Mouse (Mus musculus): Measurements from ENCODE around the gene Dnajc11. TPM values are rescaled to one million over a fixed set of nuclear protein-coding genes. Genes with fewer than 3 reads are reported as not detected.
A peak's percentile ranks its signal among the peaks of the same experiment; 100 is the strongest.

Gene Dnajc11
- polyA plus RNA-seq, 1 experiment from 2014 or later: 91.3 TPM

DNA sequence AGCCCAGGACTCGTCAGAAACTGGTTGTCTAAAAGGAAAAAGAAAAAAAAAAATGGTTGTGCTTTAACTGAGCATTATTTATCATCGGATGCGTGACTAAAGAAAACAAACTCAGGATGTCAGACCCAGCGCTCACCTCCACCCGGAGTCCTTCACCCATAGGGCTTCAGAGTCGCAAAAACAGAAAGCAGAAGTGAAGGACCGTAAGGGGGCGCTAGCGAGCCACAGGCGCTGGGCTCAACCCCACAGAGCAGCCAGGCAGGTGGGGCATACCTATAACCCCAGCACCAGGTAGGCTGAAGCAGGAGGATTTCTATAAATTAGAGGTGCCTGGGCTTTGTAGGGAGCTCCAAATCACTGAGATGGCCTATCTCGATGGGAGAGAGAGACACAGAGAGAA is 32.1 kb upstream of the Dnajc11 start:
- Histone ChIP-seq H3K36me3 (ENCODE audit: control insufficient read depth, insufficient read depth, low read length) (no peaks in the 10 kb centered on the region), H3K4me2 (ENCODE audit: low read depth) (no peak overlapping the region), H3K4me1 (ENCODE audit: control insufficient read depth, insufficient read depth, low read length) (no peaks in the 10 kb centered on the region), H3K9me3 (ENCODE audit: control insufficient read depth, low read length) (no peaks in the 10 kb centered on the region), H3K27ac (ENCODE audit: low read depth, low read length) (no peak overlapping the region), H3K4me3 (ENCODE audit: low read depth, low read length) (no peak overlapping the region), H3K27me3 (ENCODE audit: control insufficient read depth, insufficient read depth, low read length) (no peaks in the 10 kb centered on the region), H3K9ac (ENCODE audit: low read length) (no peak overlapping the region)
- 66% methylated on average over 11 of the region's 11 CpGs for WGBS
- no peak for ATAC-seq (ENCODE audit: insufficient read depth, low FRiP score, low TSS enrichment)
- DNase-seq (ENCODE audit: low spot score): no peak

DNA sequence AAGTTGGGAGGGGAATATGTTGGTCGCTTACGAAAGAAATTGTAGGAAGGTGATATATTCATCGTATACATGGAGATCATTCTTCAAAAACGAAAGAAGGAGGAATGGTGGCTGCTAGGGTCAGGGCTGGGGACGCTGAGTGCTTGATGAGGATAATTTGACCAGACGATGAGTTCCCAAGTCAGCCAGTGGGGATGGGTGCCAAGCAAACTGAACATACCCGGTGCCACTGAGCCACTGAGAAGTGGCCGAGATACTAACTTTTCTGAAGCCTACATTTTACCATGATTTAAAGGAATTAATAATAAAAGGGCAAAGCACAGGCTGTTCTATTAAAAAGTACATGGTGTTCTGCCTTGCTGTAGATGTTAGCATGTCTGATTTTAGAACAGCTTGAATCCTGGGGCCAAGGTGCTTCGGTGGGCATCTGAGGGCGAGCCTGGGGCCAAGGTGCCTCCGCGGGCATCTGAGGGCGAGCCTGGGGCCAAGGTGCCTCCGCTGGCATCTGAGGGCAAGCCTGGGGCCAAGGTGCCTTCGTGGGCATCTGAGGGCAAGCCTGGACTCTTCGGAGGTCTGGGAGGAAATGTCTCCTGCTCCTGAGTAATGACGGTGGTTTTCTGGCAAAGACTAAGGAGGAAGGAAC is 31.3 kb upstream of the Dnajc11 start:
- no peak for DNase-seq (ENCODE audit: low spot score)
- Histone ChIP-seq H3K36me3 (ENCODE audit: control insufficient read depth, insufficient read depth, low read length) (no peaks in the 10 kb centered on the region), H3K4me3 (ENCODE audit: low read depth, low read length) (no peak overlapping the region), H3K9me3 (ENCODE audit: control insufficient read depth, low read length) (no peaks in the 10 kb centered on the region), H3K4me2 (ENCODE audit: low read depth) (no peak overlapping the region), H3K27ac (ENCODE audit: low read depth, low read length) (no peak overlapping the region), H3K9ac (ENCODE audit: low read length) (no peak overlapping the region), H3K4me1 (ENCODE audit: control insufficient read depth, insufficient read depth, low read length) (no peaks in the 10 kb centered on the region), H3K27me3 (ENCODE audit: control insufficient read depth, insufficient read depth, low read length) (no peaks in the 10 kb centered on the region)
- ATAC-seq (ENCODE audit: insufficient read depth, low FRiP score, low TSS enrichment): no peak
- 83% methylated on average over 17 of the region's 17 CpGs for WGBS

DNA sequence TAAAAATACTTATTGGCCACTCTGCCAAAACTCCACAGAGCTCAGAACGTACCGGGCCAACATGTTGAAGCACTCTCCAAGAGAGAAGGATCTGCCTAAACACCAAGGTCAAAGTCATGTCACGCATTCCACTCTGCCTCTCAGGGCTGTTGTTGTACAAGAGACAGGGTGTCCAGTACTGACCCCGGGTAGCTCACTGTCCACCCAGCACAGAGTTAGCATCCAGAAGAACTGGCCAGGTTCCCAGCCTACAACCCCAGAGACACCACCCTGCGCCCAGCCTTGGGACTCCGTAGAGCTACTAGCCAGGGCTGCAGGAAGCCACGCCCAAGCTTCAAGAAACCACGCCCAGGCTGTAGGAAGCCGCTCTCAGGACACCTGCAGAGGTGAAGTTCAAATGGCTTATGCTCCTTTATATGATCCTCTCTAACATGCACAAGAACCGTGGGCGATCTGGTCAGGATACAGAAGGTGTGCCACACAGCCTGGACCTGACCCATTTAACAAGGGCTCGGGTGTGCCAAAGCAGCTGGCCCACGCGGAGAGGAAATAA is 30.7 kb upstream of the Dnajc11 start:
- no peaks in the 10 kb centered on the region for H3K9me3 ChIP-seq (ENCODE audit: control insufficient read depth, low read length)
- DNase-seq (ENCODE audit: low spot score) (no peak), ATAC-seq (ENCODE audit: insufficient read depth, low FRiP score, low TSS enrichment) (no peak)
- no peak overlapping the region for H3K27ac ChIP-seq (ENCODE audit: low read depth, low read length)
- no peak overlapping the region for H3K4me2 ChIP-seq (ENCODE audit: low read depth)
- no peaks in the 10 kb centered on the region for H3K27me3 ChIP-seq (ENCODE audit: control insufficient read depth, insufficient read depth, low read length)
- H3K36me3 ChIP-seq (ENCODE audit: control insufficient read depth, insufficient read depth, low read length): no peaks in the 10 kb centered on the region
- no peaks in the 10 kb centered on the region for H3K4me1 ChIP-seq (ENCODE audit: control insufficient read depth, insufficient read depth, low read length)
- H3K4me3 ChIP-seq (ENCODE audit: low read depth, low read length): no peak overlapping the region
- H3K9ac ChIP-seq (ENCODE audit: low read length): no peak overlapping the region
- 55% methylated on average over 14 of the region's 14 CpGs for WGBS

DNA sequence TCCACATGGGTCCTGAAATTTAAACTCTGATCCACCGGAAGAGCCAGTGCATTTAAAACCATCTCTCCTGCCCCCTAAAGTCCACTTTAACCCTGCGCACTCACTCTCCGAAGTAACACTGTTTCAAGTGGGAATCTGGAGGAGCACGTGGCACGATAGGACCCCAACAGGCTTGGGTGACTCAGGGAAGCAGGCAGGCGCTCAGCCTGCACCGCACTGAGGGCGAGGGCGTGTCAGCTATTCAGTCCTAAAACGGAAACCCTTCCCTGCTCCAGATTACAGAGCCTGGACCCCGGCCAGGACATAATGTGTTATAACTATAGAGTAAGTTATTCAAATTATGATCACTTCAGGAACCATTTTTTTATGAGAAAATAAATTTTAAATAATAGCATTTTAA is 29.4 kb upstream of the Dnajc11 start:
- H3K36me3 ChIP-seq (ENCODE audit: control insufficient read depth, insufficient read depth, low read length): no peaks in the 10 kb centered on the region
- no peaks in the 10 kb centered on the region for H3K27me3 ChIP-seq (ENCODE audit: control insufficient read depth, insufficient read depth, low read length)
- no peak overlapping the region for H3K4me3 ChIP-seq (ENCODE audit: low read depth, low read length)
- WGBS: 64% methylated on average over 11 of the region's 11 CpGs
- no peak overlapping the region for H3K4me2 ChIP-seq (ENCODE audit: low read depth)
- no peaks in the 10 kb centered on the region for H3K9me3 ChIP-seq (ENCODE audit: control insufficient read depth, low read length)
- H3K9ac ChIP-seq (ENCODE audit: low read length): no peak overlapping the region
- no peak for DNase-seq (ENCODE audit: low spot score)
- ATAC-seq (ENCODE audit: insufficient read depth, low FRiP score, low TSS enrichment): no peak
- no peak overlapping the region for H3K27ac ChIP-seq (ENCODE audit: low read depth, low read length)
- no peaks in the 10 kb centered on the region for H3K4me1 ChIP-seq (ENCODE audit: control insufficient read depth, insufficient read depth, low read length)

DNA sequence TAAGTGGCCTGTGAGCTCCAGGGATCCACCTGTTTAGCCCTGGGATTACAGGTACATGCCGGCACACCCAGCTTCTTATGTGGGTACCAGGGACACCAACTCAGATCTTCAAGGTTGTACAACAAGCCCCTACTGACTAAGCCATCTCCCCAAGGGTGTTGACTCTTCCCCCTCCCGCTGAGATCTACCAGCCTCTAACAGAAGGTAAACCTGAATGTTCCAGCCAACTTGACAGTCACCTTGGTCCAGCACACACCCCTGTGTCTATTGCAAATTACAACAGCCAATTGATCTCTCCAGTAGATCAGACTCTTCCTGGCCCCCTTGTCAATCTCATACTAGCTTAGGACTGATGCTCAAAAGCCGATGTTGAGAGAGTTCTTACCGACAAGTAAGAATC is 27.9 kb upstream of the Dnajc11 start:
- H3K4me3 ChIP-seq (ENCODE audit: low read depth, low read length): no peak overlapping the region
- H3K27ac ChIP-seq (ENCODE audit: low read depth, low read length): no peak overlapping the region
- no peak overlapping the region for H3K4me2 ChIP-seq (ENCODE audit: low read depth)
- no peaks in the 10 kb centered on the region for H3K36me3 ChIP-seq (ENCODE audit: control insufficient read depth, insufficient read depth, low read length)
- ATAC-seq (ENCODE audit: insufficient read depth, low FRiP score, low TSS enrichment) (no peak), DNase-seq (ENCODE audit: low spot score) (no peak)
- H3K9me3 ChIP-seq (ENCODE audit: control insufficient read depth, low read length): no peaks in the 10 kb centered on the region
- no peaks in the 10 kb centered on the region for H3K4me1 ChIP-seq (ENCODE audit: control insufficient read depth, insufficient read depth, low read length)
- H3K27me3 ChIP-seq (ENCODE audit: control insufficient read depth, insufficient read depth, low read length): no peaks in the 10 kb centered on the region
- WGBS: 75% methylated on average over 4 of the region's 4 CpGs
- no peak overlapping the region for H3K9ac ChIP-seq (ENCODE audit: low read length)

DNA sequence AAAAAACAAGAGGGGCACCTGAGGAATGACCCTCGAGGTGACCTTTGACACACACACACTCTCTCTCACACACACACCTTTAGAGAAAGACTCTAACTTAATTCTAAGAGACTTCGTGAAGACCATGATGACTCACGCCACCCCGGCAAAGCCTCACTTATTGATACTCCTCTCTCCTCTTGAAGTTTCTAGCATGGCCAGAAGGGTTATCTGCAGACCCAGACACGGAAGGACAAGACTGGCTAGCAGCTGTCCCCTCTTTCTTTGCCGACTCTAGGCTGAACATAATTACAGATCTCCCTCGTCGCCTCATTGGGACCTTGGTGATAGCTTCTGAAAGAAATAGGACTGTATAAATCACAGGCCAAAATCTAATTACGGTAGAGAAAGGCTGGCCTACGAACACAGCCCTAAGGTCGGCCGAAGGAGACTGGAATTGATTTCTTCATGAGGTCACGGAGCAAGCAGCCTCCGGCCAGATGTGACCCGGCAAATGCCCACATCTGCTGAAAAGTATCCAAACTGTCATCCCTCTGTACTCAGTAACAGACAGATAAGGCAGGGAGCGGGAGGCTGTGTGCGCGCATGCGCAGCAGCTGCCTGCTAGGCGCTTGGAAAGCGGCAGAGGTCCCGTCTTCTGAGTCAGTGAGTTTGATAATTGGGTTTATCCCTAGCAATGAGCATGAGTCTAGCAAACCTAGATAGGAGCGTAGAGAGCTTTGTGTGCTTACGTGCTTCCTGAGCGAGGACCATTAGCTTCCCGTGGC is 25.7 kb upstream of the Dnajc11 start:
- ATAC-seq (ENCODE audit: insufficient read depth, low FRiP score, low TSS enrichment): no peak
- no peaks in the 10 kb centered on the region for H3K27me3 ChIP-seq (ENCODE audit: control insufficient read depth, insufficient read depth, low read length)
- WGBS: 73% methylated on average over 26 of the region's 26 CpGs
- DNase-seq (ENCODE audit: low spot score): peak; percentile 40
- H3K4me2 ChIP-seq (ENCODE audit: low read depth): no peak overlapping the region
- no peaks in the 10 kb centered on the region for H3K9me3 ChIP-seq (ENCODE audit: control insufficient read depth, low read length)
- no peak overlapping the region for H3K9ac ChIP-seq (ENCODE audit: low read length)
- H3K4me3 ChIP-seq (ENCODE audit: low read depth, low read length): no peak overlapping the region
- no peak overlapping the region for H3K27ac ChIP-seq (ENCODE audit: low read depth, low read length)
- no peaks in the 10 kb centered on the region for H3K36me3 ChIP-seq (ENCODE audit: control insufficient read depth, insufficient read depth, low read length)
- no peaks in the 10 kb centered on the region for H3K4me1 ChIP-seq (ENCODE audit: control insufficient read depth, insufficient read depth, low read length)

DNA sequence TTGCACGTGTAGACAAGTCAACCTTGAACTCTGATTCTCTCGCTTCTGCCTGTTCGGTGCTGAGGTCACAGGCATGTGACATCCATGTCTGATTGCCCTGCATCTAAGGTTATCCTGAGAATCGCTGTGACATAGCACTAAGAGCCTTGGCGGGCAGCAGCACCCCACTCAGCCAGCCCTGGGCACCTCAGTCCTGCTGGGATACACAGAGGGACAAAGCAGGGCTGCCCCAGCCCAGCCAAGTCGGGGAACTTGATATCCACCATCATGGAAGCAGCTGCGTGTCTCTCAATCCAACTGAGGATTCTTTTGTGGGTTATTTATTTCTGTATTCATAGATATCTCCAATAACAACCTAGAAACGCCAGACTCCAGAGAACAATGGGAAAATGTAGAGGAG is 24.7 kb upstream of the Dnajc11 start:
- DNase-seq (ENCODE audit: low spot score) (no peak), ATAC-seq (ENCODE audit: insufficient read depth, low FRiP score, low TSS enrichment) (no peak)
- Histone ChIP-seq H3K4me1 (ENCODE audit: control insufficient read depth, insufficient read depth, low read length) (no peaks in the 10 kb centered on the region), H3K4me2 (ENCODE audit: low read depth) (no peak overlapping the region), H3K36me3 (ENCODE audit: control insufficient read depth, insufficient read depth, low read length) (no peaks in the 10 kb centered on the region), H3K27ac (ENCODE audit: low read depth, low read length) (no peak overlapping the region; the same call in 1 of the 2 replicates), H3K9ac (ENCODE audit: low read length) (no peak overlapping the region), H3K27me3 (ENCODE audit: control insufficient read depth, insufficient read depth, low read length) (no peaks in the 10 kb centered on the region), H3K4me3 (ENCODE audit: low read depth, low read length) (no peak overlapping the region), H3K9me3 (ENCODE audit: control insufficient read depth, low read length) (no peaks in the 10 kb centered on the region)
- WGBS: 82% methylated on average over 8 of the region's 8 CpGs

DNA sequence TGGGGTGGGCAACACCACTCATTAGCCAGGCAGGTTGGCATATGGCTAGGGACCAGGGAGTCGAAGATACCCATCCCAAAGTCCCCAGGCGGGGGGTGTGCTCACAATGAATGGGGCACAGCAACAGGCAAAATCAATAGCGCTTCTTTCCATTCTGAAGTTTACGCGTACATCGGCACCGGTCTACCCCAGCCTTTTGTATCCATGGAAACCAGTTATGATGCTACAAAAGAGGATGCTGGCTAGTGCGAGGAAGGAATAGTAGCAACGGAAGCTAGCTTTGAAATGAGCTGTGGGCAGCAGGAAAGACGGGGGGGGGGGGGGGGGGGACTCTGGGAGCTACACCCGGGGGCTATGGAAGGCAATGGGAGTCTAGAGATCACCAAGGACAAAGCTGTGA is 17.2 kb upstream of the Dnajc11 start:
- 89% methylated on average over 11 of the region's 11 CpGs for WGBS
- H3K9me3 ChIP-seq (ENCODE audit: control insufficient read depth, low read length): no peaks in the 10 kb centered on the region
- H3K27me3 ChIP-seq (ENCODE audit: control insufficient read depth, insufficient read depth, low read length): no peaks in the 10 kb centered on the region
- H3K4me2 ChIP-seq (ENCODE audit: low read depth): no peak overlapping the region
- no peak for ATAC-seq (ENCODE audit: insufficient read depth, low FRiP score, low TSS enrichment)
- no peaks in the 10 kb centered on the region for H3K36me3 ChIP-seq (ENCODE audit: control insufficient read depth, insufficient read depth, low read length)
- H3K4me3 ChIP-seq (ENCODE audit: low read depth, low read length): no peak overlapping the region
- H3K4me1 ChIP-seq (ENCODE audit: control insufficient read depth, insufficient read depth, low read length): no peaks in the 10 kb centered on the region
- H3K27ac ChIP-seq (ENCODE audit: low read depth, low read length): no peak overlapping the region
- no peak for DNase-seq (ENCODE audit: low spot score)
- no peak overlapping the region for H3K9ac ChIP-seq (ENCODE audit: low read length)

All from neural tube, embryonic 11.5 days (tissue).